Mouse (Mus musculus) MEL (cell line): Measurements from ENCODE around the gene Gm45021. TPM values are rescaled to one million over a fixed set of nuclear protein-coding genes. Genes with fewer than 3 reads are reported as not detected.

Experiments
- DNase-seq: peaks from one replicate; pipeline ENCODE4 v3.0.0; 2011; ENCODE audit warnings: low read depth, low spot score
- H3K27ac ChIP-seq: 2 replicates; pipeline ENCODE4 v1.5.1; 2012; ENCODE audit warnings: low read depth, mild to moderate bottlenecking, control low read depth, low read length, moderate library complexity; ENCODE audit not compliant: control insufficient read depth
- H3K27me3 ChIP-seq, 2 experiments: fragments of 150-350 bp in 1 of 2; sonication (generic) in 1 of 2; 2 replicates each; pipeline ENCODE4 v1.6.1; 2012; ENCODE audit warnings: low read length in 2 of 2, mild to moderate bottlenecking in 2 of 2, improper control_type of control experiment in 1 of 2, moderate library complexity in 1 of 2; ENCODE audit not compliant: insufficient read depth in 2 of 2, control insufficient read depth in 1 of 2
- H3K36me3 ChIP-seq, 2 experiments: 2 replicates each; pipeline ENCODE4 v1.6.1; 2012 to 2014; ENCODE audit warnings: low read length in 2 of 2, improper control_type of control experiment in 1 of 2, inconsistent platforms in 1 of 2, mild to moderate bottlenecking in 1 of 2; ENCODE audit not compliant: insufficient read depth in 2 of 2, control insufficient read depth in 1 of 2
- H3K4me1 ChIP-seq, 2 experiments: fragments of 150-350 bp in 1 of 2; sonication (generic) in 1 of 2; 2 replicates each; pipeline ENCODE4 v1.6.1; 2012; ENCODE audit warnings: low read length in 2 of 2, improper control_type of control experiment in 1 of 2, mild to moderate bottlenecking in 1 of 2; ENCODE audit not compliant: insufficient read depth in 2 of 2, control insufficient read depth in 1 of 2
- H3K4me3 ChIP-seq, 2 experiments: fragments of 150-350 bp in 1 of 2; sonication (generic) in 1 of 2; 2 replicates each; pipeline ENCODE4 v1.5.1; 2012; ENCODE audit warnings: low read depth in 2 of 2, low read length in 2 of 2, mild to moderate bottlenecking in 2 of 2, moderate library complexity in 2 of 2, control low read depth in 1 of 2, improper control_type of control experiment in 1 of 2; ENCODE audit not compliant: control insufficient read depth in 1 of 2, insufficient read depth in 1 of 2
- H3K79me2 ChIP-seq: 2 replicates; pipeline ENCODE4 v1.6.1; 2012; ENCODE audit warnings: mild to moderate bottlenecking, low read length, moderate library complexity; ENCODE audit not compliant: control insufficient read depth, poor library complexity, insufficient read depth
- H3K9ac ChIP-seq: 2 replicates; pipeline ENCODE4 v1.6.1; 2012; ENCODE audit warnings: low read depth, mild to moderate bottlenecking, control low read depth, low read length, moderate library complexity; ENCODE audit not compliant: control insufficient read depth, poor library complexity, severe bottlenecking
- H3K9me3 ChIP-seq: fragments of 150-350 bp; sonication (generic); replicated peaks from 2 replicates; pipeline ENCODE4 v1.6.1; 2012; ENCODE audit warnings: mild to moderate bottlenecking, low read length, improper control_type of control experiment, moderate library complexity; ENCODE audit not compliant: insufficient read depth
- BHLHE40 ChIP-seq: IDR thresholded peaks from 2 replicates; pipeline ENCODE4 v1.6.1; 2012; ENCODE audit warnings: low read depth, mild to moderate bottlenecking, inconsistent platforms, low read length, improper control_type of control experiment, borderline replicate concordance
- GABPA ChIP-seq: IDR thresholded peaks from 2 replicates; pipeline ENCODE4 v1.6.1; 2012; ENCODE audit warnings: low read depth, mild to moderate bottlenecking, inconsistent platforms, low read length, improper control_type of control experiment, moderate library complexity
- JUND ChIP-seq: IDR thresholded peaks from 2 replicates; pipeline ENCODE4 v1.6.1; 2011; ENCODE audit warnings: low read depth, mild to moderate bottlenecking, improper control_type of control experiment, low read length
- MAX ChIP-seq: IDR thresholded peaks from 2 replicates; pipeline ENCODE4 v1.6.1; 2011; ENCODE audit warnings: low read length, improper control_type of control experiment
- MAZ ChIP-seq: IDR thresholded peaks from 2 replicates; pipeline ENCODE4 v1.6.1; 2012; ENCODE audit warnings: low read depth, mild to moderate bottlenecking, inconsistent platforms, low read length, improper control_type of control experiment
- MEF2A ChIP-seq: IDR thresholded peaks from 2 replicates; pipeline ENCODE4 v1.6.1; 2014; ENCODE audit warnings: low read depth, mild to moderate bottlenecking, inconsistent platforms, low read length, improper control_type of control experiment; ENCODE audit not compliant: poor library complexity, insufficient replicate concordance, severe bottlenecking; ENCODE audit errors: extremely low read depth
- MXI1 ChIP-seq: IDR thresholded peaks from 2 replicates; pipeline ENCODE4 v1.6.1; 2011; ENCODE audit warnings: mild to moderate bottlenecking, low read depth, low read length, improper control_type of control experiment
- NELFE ChIP-seq: IDR thresholded peaks from 2 replicates; pipeline ENCODE4 v1.6.1; 2011; ENCODE audit warnings: low read depth, low read length, improper control_type of control experiment
- NRF1 ChIP-seq: IDR thresholded peaks from 2 replicates; pipeline ENCODE4 v1.6.1; 2014; ENCODE audit warnings: low read depth, mild to moderate bottlenecking, inconsistent platforms, low read length, improper control_type of control experiment, moderate library complexity; ENCODE audit not compliant: poor library complexity, insufficient read depth, severe bottlenecking
- POLR2A ChIP-seq, 2 experiments: IDR thresholded peaks; 2 replicates each; pipeline ENCODE4 v1.6.1; 2011 to 2012; ENCODE audit warnings: low read length in 2 of 2, mild to moderate bottlenecking in 2 of 2, control low read depth in 1 of 2, improper control_type of control experiment in 1 of 2, low read depth in 1 of 2, moderate library complexity in 1 of 2; ENCODE audit not compliant: control insufficient read depth in 1 of 2, insufficient read depth in 1 of 2, poor library complexity in 1 of 2
- POLR2AphosphoS5 ChIP-seq: IDR thresholded peaks from 2 replicates; pipeline ENCODE4 v1.6.1; 2012; ENCODE audit warnings: low read depth, borderline replicate concordance, mild to moderate bottlenecking, inconsistent platforms, low read length, moderate library complexity, mixed read lengths
- RCOR1 ChIP-seq: IDR thresholded peaks from 2 replicates; pipeline ENCODE4 v1.6.1; 2012; ENCODE audit warnings: low read depth, mild to moderate bottlenecking, inconsistent platforms, low read length, improper control_type of control experiment
- SIN3A ChIP-seq: IDR thresholded peaks from 2 replicates; pipeline ENCODE4 v1.6.1; 2012; ENCODE audit warnings: low read length, improper control_type of control experiment, inconsistent platforms
- USF1 ChIP-seq: IDR thresholded peaks from 2 replicates; pipeline ENCODE4 v1.6.1; 2014; ENCODE audit warnings: low read depth, mild to moderate bottlenecking, inconsistent platforms, low read length, improper control_type of control experiment, moderate library complexity
- USF2 ChIP-seq, 2 experiments: IDR thresholded peaks; 2 replicates each; pipeline ENCODE4 v1.6.1; 2011 to 2012; ENCODE audit warnings: improper control_type of control experiment in 2 of 2, low read length in 2 of 2, borderline replicate concordance in 1 of 2, inconsistent platforms in 1 of 2, low read depth in 1 of 2, mild to moderate bottlenecking in 1 of 2; ENCODE audit not compliant: insufficient read depth in 1 of 2
- ZC3H11A ChIP-seq: IDR thresholded peaks from 2 replicates; pipeline ENCODE4 v1.6.1; 2012; ENCODE audit warnings: low read depth, mild to moderate bottlenecking, inconsistent platforms, low read length, improper control_type of control experiment
- polyA plus RNA-seq, 2 experiments: library from polyadenylated mRNA; stranded (reverse) in 1 of 2; unstranded in 1 of 2; fragments of >175 nt in 1 of 2; fragments of >200 nt in 1 of 2; gene quantifications; 2 replicates each; pipeline versions ENCODE4 v1.2.1 to v1.2.4; 2012; ENCODE audit warnings: low replicate concordance in 2 of 2, low read depth in 1 of 2; ENCODE audit not compliant: insufficient read length in 2 of 2, insufficient read depth in 1 of 2, missing spikeins in 1 of 2
- total RNA-seq: library from RNA; depleted of rRNA; stranded (reverse); fragments of 300-350 nt; gene quantifications from 2 replicates; pipeline ENCODE4 v1.2.3, GENCODE M21; 2012

Gm45021 gene
- total and polyA plus RNA-seq, 3 experiments: not detected

DNA sequence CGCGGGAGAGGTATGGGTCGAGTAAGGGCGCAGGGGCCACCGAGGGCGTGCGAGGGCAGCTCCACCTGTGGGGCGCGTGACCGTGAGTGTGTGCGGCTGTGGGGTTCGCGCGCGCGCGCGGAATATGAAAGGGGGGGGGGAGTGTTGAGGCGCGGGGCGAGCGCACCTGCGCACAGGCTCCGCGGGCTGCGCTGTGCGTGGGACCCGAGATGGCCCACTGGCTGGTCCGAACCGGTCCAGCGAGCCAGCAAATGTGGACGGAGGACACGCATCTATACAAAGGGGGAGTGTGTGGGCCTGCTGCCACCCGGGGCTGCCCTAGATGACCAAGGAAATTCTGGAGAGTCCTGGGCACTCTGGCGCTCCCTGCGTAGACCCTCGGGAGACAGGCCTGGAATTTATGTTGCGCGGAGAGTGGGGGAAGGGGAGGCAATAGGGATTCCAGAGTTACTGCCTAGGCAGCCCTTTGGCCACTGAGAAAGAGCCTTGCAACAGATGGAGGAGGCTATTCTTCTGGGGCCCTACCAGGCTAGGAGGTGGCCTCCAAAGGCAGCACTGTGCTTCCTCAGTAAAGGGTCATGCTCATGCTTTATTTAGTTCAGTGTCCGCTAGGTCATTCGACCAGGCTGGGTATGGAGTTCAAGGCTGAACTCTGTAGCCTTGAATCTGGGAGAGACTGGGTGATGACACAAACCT lies 4.8 kb downstream of the Gm45021 start:
- Histone ChIP-seq H3K9me3 (no peaks in the 10 kb centered on the region), H3K36me3 (no peaks in the 10 kb centered on the region), H3K79me2 (no peaks in the 10 kb centered on the region), H3K9ac (no peak overlapping the region), H3K4me1 (no peaks in the 10 kb centered on the region), H3K27ac (no peak overlapping the region), H3K4me3 (no peak overlapping the region), H3K27me3 (no peaks in the 10 kb centered on the region)
- no peak for DNase-seq
- TF ChIP-seq GABPA: no peak
- TF ChIP-seq POLR2A (IDR thresholded peaks at IDR 0.05; ENCODE audit: control insufficient read depth in 1 of 2, insufficient read depth in 1 of 2, low read depth in 1 of 2, low read length in 2 of 2, poor library complexity in 1 of 2): 0 out of 4 replicates have a peak, but pooled peaks of 1 of the 2 experiments have one; percentile 22

- no peak overlapping the region for H3K4me3 ChIP-seq
- H3K79me2 ChIP-seq: no peaks in the 10 kb centered on the region
- no peaks in the 10 kb centered on the region for H3K4me1 ChIP-seq
- H3K27me3 ChIP-seq: no peaks in the 10 kb centered on the region
- no peak for DNase-seq
- no peak overlapping the region for H3K9ac ChIP-seq
- H3K27ac ChIP-seq: no peak overlapping the region
- TF ChIP-seq NRF1 (no peak), RCOR1 (no peak), USF1 (no peak), MXI1 (no peak), GABPA (no peak), ZC3H11A (no peak), USF2 (IDR thresholded peaks at IDR 0.05; ENCODE audit: borderline replicate concordance in 1 of 2, insufficient read depth in 1 of 2, low read depth in 1 of 2, low read length in 2 of 2) (no peak), MAZ (no peak), JUND (no peak), MEF2A (no peak), SIN3A (no peak), BHLHE40 (no peak), MAX (no peak), NELFE (no peak), POLR2AphosphoS5 (no peak)
- H3K36me3 ChIP-seq: no peaks in the 10 kb centered on the region
- H3K9me3 ChIP-seq: no peaks in the 10 kb centered on the region
These were observed 5.9 kb downstream of the Gm45021 start for GRCm38 (mm10) chr6:48595278-48595677.
